In genomic region chr9:43387397-43387796, GRCm38 (mm10) we compare ENCODE assay signal across 18 mouse cellular contexts.
DNase-seq lines count a peak whose midpoint lies in the region; ATAC-seq lines count a peak whose summit lies in the region.
"Had no signal": no experiment of that assay in that cellular context is flagged by ENCODE, and none has a peak within 500 bp of the region (broad histone marks: within the 10 kb centered on the region; RNA-seq: fewer than 3 reads in every experiment).

No protein-coding gene starts in this region.

- ATAC-seq in frontal cortex, adult (ENCODE audit: low TSS enrichment) = peak; percentile 85; the same call in 1 of the 2 replicates
- ATAC-seq: activated CD4-positive, CD25-positive, alpha-beta regulatory T cell, adult 4 months; forebrain, embryonic 13.5 days; forebrain, embryonic 16.5 days had no signal

- no peak for DNase-seq in frontal cortex, postnatal 25 days (ENCODE audit: low spot score in 2 of 2)
- DNase-seq in left cerebral cortex, adult 18-20 months (ENCODE audit: low spot score in 2 of 2) = peak; percentile 6 to 17
- DNase-seq in left cerebral cortex, postnatal 10 days (ENCODE audit: extremely low spot score in 1 of 2, low spot score in 2 of 2) = no peak
- DNase-seq in right cerebral cortex, adult 18-20 months = peak; percentile 15
- DNase-seq in right cerebral cortex, postnatal 4 days = no peak
- DNase-seq: adrenal gland, adult 8-10 months; adrenal gland, postnatal 25 days; cerebellum, adult 18-20 months; cerebellum, adult 9-10 months; cerebellum, postnatal 14 days; gastrocnemius, postnatal 36 days; heart, adult 2 months; heart, postnatal 14 days; heart, postnatal 4 days had no signal

- intact Hi-C loops in left cerebral cortex, postnatal 10 days (cut with DNase I) = no loop called here

Comparison
In these comparisons a context has a peak if more than half of its experiments do, and no peak if none do; other contexts are left out.
1. DNase-seq: peak in left cerebral cortex, adult 18-20 months (2 of 2) and right cerebral cortex, adult 18-20 months (single experiment); none in frontal cortex, postnatal 25 days (0 of 2), left cerebral cortex, postnatal 10 days (0 of 2) and right cerebral cortex, postnatal 4 days (single experiment).